Mouse (Mus musculus): ENCODE measurements around the gene Arcn1. TPM values are rescaled to one million over a fixed set of nuclear protein-coding genes. Genes with fewer than 3 reads are reported as not detected.

Gene Arcn1
- polyA plus RNA-seq, 2 experiments = 33.5 to 84.1 TPM

DNA sequence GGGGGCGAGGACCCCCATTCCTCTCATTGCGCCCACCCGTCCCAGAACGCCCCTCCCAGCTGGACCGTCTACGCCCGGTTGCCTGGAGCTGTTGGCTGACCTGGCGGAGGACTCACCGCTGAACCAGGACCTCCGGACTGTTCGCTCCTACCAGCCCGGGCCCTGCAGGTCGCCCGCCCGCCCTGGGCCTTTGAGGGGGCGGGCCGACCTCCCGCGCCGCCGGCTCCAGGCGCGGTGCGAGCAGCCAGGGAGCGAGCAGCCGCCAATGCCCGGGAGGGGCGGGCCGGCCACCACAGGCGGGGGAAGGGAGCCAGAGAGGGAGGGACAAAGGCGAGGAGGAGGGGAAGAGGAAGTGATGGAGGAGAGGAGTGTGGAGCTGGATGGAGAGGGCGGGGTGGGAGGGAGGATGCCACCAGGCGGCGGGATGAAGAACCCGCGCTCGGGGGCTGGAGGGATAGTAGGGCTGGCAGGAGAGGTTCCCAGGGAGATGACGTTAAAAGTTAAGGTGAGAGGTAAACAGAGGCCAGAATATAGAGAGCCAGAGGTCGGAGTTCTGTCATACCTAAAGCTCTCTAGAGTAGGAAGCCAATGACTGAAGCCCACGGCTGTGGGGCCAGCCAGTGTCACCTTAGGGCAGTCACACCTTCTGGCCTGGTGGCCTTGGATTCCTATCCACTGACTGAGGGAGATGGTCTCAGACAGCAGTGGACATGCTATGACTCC, 46.3 kb downstream of the Arcn1 start:
- ATAC-seq (ENCODE audit: insufficient read depth) (peak; percentile 71), DNase-seq (ENCODE audit: low read depth in 3 of 3, low spot score in 3 of 3) (peak; percentile 33 to 44 (median 41))
- no peak overlapping the region; the same call in 1 of the 2 replicates for H3K9ac ChIP-seq (replicated peaks)
- no peak overlapping the region for H3K27ac ChIP-seq
- H3K9me3 ChIP-seq (ENCODE audit: control insufficient read depth, low read length) = no peaks in the 10 kb centered on the region
- H3K4me3 ChIP-seq (ENCODE audit: insufficient read depth in 1 of 2, low read depth in 2 of 2, low read length in 2 of 2) = peak overlapping the region; percentile 44 to 45
- TF ChIP-seq EP300 (IDR thresholded peaks at IDR 0.05; ENCODE audit: low read depth) = no peak
- peak; percentile 26; the same call in 1 of the 2 replicates for TF ChIP-seq CTCF (IDR thresholded peaks at IDR 0.05; ENCODE audit: low read depth)
- H3K4me2 ChIP-seq (ENCODE audit: low read depth) = peak overlapping the region; percentile 62
- no peaks in the 10 kb centered on the region for H3K27me3 ChIP-seq (ENCODE audit: control insufficient read depth, insufficient read depth, low read length)
- H3K4me1 ChIP-seq (replicated peaks; ENCODE audit: control insufficient read depth in 2 of 2, insufficient read depth in 2 of 2, low read length in 1 of 2) = peaks cover 3 to 23% of the 10 kb centered on the region in 2 experiments
- H3K36me3 ChIP-seq (replicated peaks; ENCODE audit: control insufficient read depth, insufficient read depth, low read depth) = no peaks in the 10 kb centered on the region
- 2% methylated on average over 40 of the region's 40 CpGs for WGBS (ENCODE audit: insufficient replicate concordance)

DNA sequence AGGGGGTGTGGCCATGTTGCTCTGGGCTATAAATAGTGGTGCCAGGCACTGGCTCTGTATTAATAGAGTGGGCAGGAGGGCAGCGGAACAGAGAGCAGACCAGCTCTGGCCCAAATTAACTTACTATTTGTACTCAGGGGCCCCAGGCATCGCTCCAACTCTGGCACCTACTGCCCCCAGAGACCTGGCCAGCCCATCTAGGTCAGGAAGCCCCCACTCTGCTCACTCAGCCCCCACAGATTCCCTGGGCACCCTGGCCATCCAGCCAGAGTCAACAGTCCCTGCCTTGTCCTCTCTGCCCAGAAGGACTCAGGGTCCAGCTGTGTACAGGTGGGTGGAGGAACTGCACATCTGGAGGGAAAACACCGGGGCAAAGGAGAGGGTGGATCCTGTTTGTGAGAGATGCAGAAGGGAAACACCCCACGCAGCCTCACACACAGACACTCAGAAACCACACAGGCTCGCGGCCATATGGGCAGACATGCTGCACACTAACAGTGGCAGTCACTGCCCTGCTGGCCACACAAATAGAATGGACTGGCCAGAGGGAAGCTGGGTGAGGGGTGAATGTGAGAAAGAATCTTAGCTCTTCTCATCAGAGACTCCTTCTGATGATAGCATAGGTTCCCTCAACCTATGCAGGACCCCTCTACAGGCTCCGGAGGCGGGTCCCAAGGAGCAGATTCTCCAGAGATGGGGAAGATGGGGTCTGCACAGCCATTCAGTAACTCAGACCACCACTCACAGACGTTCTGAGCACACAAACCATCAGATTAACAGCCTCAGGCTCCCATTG, 47.1 kb downstream of the Arcn1 start:
- no peak; the same call in 1 of the 2 replicates for ATAC-seq (ENCODE audit: insufficient read depth)
- H3K27me3 ChIP-seq (ENCODE audit: control insufficient read depth, insufficient read depth, low read length) = no peaks in the 10 kb centered on the region
- no peaks in the 10 kb centered on the region for H3K9me3 ChIP-seq (ENCODE audit: control insufficient read depth, low read length)
- H3K36me3 ChIP-seq (replicated peaks; ENCODE audit: control insufficient read depth, insufficient read depth, low read depth) = no peaks in the 10 kb centered on the region
- 0 out of 2 replicates have a peak, but pooled peaks have one; percentile 15 for TF ChIP-seq CTCF (IDR thresholded peaks at IDR 0.05; ENCODE audit: low read depth)
- no peak for TF ChIP-seq EP300 (IDR thresholded peaks at IDR 0.05; ENCODE audit: low read depth)
- peaks cover 3 to 23% of the 10 kb centered on the region in 2 experiments for H3K4me1 ChIP-seq (replicated peaks; ENCODE audit: control insufficient read depth in 2 of 2, insufficient read depth in 2 of 2, low read length in 1 of 2)
- peak overlapping the region; percentile 44 to 45 for H3K4me3 ChIP-seq (ENCODE audit: insufficient read depth in 1 of 2, low read depth in 2 of 2, low read length in 2 of 2)
- H3K4me2 ChIP-seq (ENCODE audit: low read depth) = peak overlapping the region; percentile 62
- 17% methylated on average over 9 of the region's 9 CpGs for WGBS (ENCODE audit: insufficient replicate concordance)
- H3K9ac ChIP-seq (replicated peaks) = no peak overlapping the region; the same call in 1 of the 2 replicates
- no peak for DNase-seq (ENCODE audit: low read depth in 3 of 3, low spot score in 3 of 3)
- H3K27ac ChIP-seq = no peak overlapping the region

DNA sequence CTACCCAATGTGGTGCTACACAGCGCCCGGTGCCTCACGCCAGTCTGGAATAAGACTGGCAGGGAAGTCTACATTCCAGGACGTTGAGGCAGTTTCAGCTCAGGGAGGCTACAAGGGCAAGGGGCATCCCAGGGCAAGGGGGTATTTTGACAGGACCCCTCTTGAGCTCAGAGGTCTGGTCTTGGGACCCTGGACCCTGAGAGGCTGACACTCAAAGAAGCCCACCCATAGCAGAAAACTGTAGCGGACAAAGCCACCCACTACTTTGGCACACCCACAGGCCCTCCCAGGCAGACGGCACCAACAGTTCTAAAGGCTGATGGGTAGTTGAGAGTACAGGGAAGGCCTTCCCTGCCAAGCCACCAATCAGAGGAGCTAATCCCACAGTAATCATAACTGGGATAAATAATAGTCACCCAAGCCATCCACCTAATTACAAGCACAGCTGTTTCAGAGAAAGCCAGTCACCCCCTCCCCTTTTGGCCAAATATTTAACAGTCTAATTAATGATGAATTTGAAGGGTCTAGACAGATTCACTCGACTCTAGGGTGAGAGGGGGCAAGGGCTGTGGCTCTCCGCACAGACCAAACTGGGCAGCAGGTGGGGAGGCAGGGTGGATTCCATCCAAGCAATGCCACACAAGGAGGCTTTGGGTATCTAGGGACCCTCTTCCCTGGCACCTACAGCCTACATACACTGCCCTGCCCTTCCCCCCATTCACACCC, 47.9 kb downstream of the Arcn1 start:
- Histone ChIP-seq H3K9me3 (ENCODE audit: control insufficient read depth, low read length) (no peaks in the 10 kb centered on the region), H3K4me3 (ENCODE audit: insufficient read depth in 1 of 2, low read depth in 2 of 2, low read length in 2 of 2) (no peak overlapping the region), H3K36me3 (replicated peaks; ENCODE audit: control insufficient read depth, insufficient read depth, low read depth) (no peaks in the 10 kb centered on the region), H3K27ac (no peak overlapping the region), H3K4me2 (ENCODE audit: low read depth) (no peak overlapping the region), H3K27me3 (ENCODE audit: control insufficient read depth, insufficient read depth, low read length) (no peaks in the 10 kb centered on the region), H3K4me1 (replicated peaks; ENCODE audit: control insufficient read depth in 2 of 2, insufficient read depth in 2 of 2, low read length in 1 of 2) (peaks cover 3 to 23% of the 10 kb centered on the region in 2 experiments), H3K9ac (replicated peaks) (no peak overlapping the region)
- no peak for TF ChIP-seq CTCF (IDR thresholded peaks at IDR 0.05; ENCODE audit: low read depth)
- TF ChIP-seq EP300 (IDR thresholded peaks at IDR 0.05; ENCODE audit: low read depth) = no peak
- WGBS (ENCODE audit: insufficient replicate concordance) = 67% methylated on average over 8 of the region's 8 CpGs
- DNase-seq (ENCODE audit: low read depth in 3 of 3, low spot score in 3 of 3) (no peak), ATAC-seq (ENCODE audit: insufficient read depth) (no peak)

DNA sequence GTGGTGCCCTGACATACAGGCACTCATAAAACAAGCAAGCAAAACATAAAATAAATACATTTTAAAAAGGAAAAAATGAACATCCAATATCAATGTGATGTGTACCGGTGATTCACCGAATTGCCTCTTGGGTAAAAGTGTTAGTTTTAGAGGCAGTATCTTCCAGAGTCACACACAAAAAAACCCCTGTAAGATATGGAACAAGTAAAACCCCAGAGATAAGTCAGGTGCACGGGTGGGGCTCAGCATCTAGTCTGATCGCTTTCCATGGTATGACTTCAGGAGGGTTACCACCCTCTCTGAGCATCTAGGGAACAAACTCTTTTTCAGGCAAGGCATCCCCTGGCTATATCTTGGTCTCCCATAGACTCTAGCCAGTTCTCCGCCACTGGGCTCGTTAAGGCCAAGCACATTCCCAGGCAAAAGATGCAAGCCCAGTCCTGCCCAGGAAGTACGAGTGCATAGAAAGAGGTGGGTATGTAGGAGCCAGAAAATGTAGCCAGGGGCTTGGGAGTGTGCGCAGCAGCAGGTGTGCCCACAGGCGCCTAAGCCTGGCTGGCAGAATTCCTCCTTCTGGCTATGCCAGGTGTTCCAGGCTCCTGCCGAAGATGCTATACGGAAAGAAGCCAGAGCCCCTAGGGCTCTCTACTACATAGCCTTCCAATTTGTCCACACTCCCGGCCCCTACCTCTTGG, 48.6 kb downstream of the Arcn1 start:
- DNase-seq (ENCODE audit: low read depth in 3 of 3, low spot score in 3 of 3) (no peak), ATAC-seq (ENCODE audit: insufficient read depth) (no peak)
- Histone ChIP-seq H3K4me3 (ENCODE audit: insufficient read depth in 1 of 2, low read depth in 2 of 2, low read length in 2 of 2) (no peak overlapping the region), H3K4me2 (ENCODE audit: low read depth) (no peak overlapping the region), H3K27ac (no peak overlapping the region), H3K27me3 (ENCODE audit: control insufficient read depth, insufficient read depth, low read length) (no peaks in the 10 kb centered on the region), H3K4me1 (replicated peaks; ENCODE audit: control insufficient read depth in 2 of 2, insufficient read depth in 2 of 2, low read length in 1 of 2) (peaks cover 3 to 23% of the 10 kb centered on the region in 2 experiments), H3K36me3 (replicated peaks; ENCODE audit: control insufficient read depth, insufficient read depth, low read depth) (no peaks in the 10 kb centered on the region), H3K9me3 (ENCODE audit: control insufficient read depth, low read length) (no peaks in the 10 kb centered on the region), H3K9ac (replicated peaks) (no peak overlapping the region)
- WGBS (ENCODE audit: insufficient replicate concordance) = 64% methylated on average over 12 of the region's 12 CpGs
- TF ChIP-seq EP300 (IDR thresholded peaks at IDR 0.05; ENCODE audit: low read depth) = no peak
- no peak for TF ChIP-seq CTCF (IDR thresholded peaks at IDR 0.05; ENCODE audit: low read depth)

All from liver, embryonic 14.5 days (tissue).